In the genomic region with DNA sequence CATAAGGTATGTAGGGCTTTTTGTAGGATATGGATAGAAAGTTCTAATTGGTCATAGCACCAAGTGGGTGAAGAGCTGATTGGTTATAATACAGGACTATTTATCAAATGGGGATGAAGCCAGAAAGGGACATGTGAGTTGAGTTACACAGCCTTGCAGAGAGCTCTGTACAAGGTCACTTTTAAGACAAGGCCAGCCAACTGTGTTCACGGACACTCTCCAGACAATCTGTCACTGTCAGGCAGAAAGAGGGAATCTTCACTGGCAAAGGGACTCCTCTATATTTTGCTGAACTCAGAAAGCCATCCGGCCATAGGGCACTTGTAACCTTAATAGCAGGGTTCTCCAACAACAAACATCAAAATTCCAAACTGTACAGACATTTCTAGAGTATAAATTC, we compare ENCODE assay signal across 16 mouse cellular contexts.
"Had no signal": no experiment of that assay in that cellular context is flagged by ENCODE, and none has a peak within 500 bp of the region (broad histone marks: within the 10 kb centered on the region; RNA-seq: fewer than 3 reads in every experiment).

No protein-coding gene starts in this region.

- H3K36me3 ChIP-seq: limb, embryonic 12.5 days; liver, embryonic 13.5 days; lung, embryonic 15.5 days; midbrain, embryonic 15.5 days; neural tube, embryonic 12.5 days had no signal

- H3K9ac ChIP-seq: limb, embryonic 12.5 days; liver, embryonic 13.5 days; liver, postnatal 0 days; lung, embryonic 15.5 days; midbrain, embryonic 15.5 days; neural tube, embryonic 12.5 days had no signal

- ATAC-seq: liver, postnatal 0 days; midbrain, embryonic 15.5 days had no signal

- H3K27me3 ChIP-seq: limb, embryonic 12.5 days; liver, embryonic 13.5 days; lung, embryonic 15.5 days; megakaryocyte, embryonic 14.5 days; midbrain, embryonic 15.5 days; neural tube, embryonic 12.5 days had no signal

- H3K4me3 ChIP-seq: limb, embryonic 12.5 days; liver, embryonic 13.5 days; lung, embryonic 15.5 days; megakaryocyte, embryonic 14.5 days; midbrain, embryonic 15.5 days; neural tube, embryonic 12.5 days had no signal

- H3K4me2 ChIP-seq: limb, embryonic 12.5 days; liver, embryonic 13.5 days; lung, embryonic 15.5 days; midbrain, embryonic 11.5 days; midbrain, embryonic 15.5 days; neural tube, embryonic 12.5 days had no signal

- H3K27ac ChIP-seq: limb, embryonic 12.5 days; liver, embryonic 13.5 days; lung, embryonic 15.5 days; macrophage; midbrain, embryonic 15.5 days; neural tube, embryonic 12.5 days had no signal

- H3K9me3 ChIP-seq: limb, embryonic 12.5 days; liver, embryonic 13.5 days; lung, embryonic 15.5 days; midbrain, embryonic 15.5 days; neural tube, embryonic 12.5 days had no signal

- H3K4me1 ChIP-seq: lung, embryonic 15.5 days; midbrain, embryonic 15.5 days; neural tube, embryonic 12.5 days had no signal

- DNase-seq: kidney, postnatal 25 days; layer of hippocampus, postnatal 36 days; liver; liver, embryonic 13.5 days; liver, postnatal 0 days; lung, postnatal 14 days; right cerebral cortex, adult 18-20 months; right cerebral cortex, postnatal 25 days; thymus, postnatal 36 days had no signal
